Mouse (Mus musculus) heart, adult 8-10 months (tissue): ENCODE measurements at regions not wholly inside any gene's neighbourhood (a gene's known extent, or its start where the extent isn't known, plus 50 kb on each side); places are given as distances from the start of the nearest gene placed in this dataset.
A peak's percentile ranks its signal among the peaks of the same experiment; 100 is the strongest.

ENCODE experiments used
- DNase-seq: peaks from one replicate; pipeline ENCODE4 v3.0.0; 2022; ENCODE audit warnings: low spot score

- no peak for DNase-seq
Observed at GRCm38 (mm10) chr15:95714408-95714807, 58.6 kb upstream of the Dbx2 start.

DNA sequence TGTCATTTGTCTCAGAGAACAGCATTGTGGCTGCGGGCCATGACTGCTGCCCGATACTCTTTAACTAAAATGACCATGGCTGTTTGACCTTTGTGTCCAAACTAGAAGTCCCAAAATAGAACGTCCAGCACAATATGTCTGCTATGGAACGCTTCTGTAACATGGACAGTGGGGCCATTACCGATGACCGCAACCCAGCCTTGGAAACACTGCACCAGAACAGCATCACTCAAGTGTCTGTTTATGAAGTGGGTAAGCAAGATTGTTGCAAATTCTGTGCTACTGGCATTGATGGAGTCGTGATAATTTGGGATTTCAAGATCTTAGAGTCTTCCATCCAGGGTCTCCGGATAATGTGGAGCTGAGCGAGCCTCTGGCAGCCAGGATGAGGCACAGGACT is 60.2 kb upstream of the Dbx2 start:
- DNase-seq = no peak

DNA sequence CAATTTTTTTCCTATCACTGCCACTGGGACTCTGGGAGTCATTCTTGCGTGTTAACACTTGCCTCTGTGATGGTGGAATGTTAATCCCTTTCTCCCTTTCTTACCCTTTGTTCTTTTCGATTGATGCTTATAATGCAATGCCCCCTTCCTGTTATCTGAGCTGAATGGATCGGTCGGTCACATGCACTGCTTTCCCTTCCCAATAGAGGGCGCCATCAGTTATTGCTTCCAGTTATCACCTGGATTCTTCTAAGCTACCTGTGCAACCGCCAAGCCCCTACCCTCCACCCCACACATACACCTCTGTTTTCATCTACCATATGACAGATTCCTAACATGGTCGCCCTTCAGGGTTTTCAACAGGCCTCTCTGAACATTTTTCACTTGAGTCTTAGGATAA is 66.9 kb upstream of the Ano6 start:
- no peak for DNase-seq

- peak; percentile 24 for DNase-seq
Observed at GRCm38 (mm10) chr15:95725866-95726265, 64.8 kb upstream of the Ano6 start.

DNA sequence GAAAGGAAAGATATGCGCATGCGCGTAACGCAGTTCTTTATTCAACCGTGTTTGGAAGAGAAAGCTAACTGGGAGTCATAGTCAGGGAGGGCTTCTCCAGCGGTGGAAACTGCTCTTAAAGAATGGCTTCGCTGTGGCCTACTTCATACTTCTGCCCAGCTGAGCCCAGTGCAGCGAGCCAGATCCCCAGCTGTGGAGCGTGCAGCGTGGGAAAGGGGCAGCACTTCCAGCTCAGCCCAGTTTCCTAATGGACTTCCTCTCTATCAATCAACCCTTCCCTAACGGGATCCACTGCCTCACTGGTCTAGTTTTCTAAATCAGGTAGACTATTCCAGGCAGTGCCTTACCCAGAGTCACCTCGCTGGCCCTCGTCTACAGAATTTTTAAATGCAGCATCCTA is 64.1 kb upstream of the Ano6 start:
- DNase-seq = peak; percentile 49

- DNase-seq = no peak
Observed at GRCm38 (mm10) chr15:95735746-95736145, 54.9 kb upstream of the Ano6 start.
